Mouse (Mus musculus) erythroblast, adult 5-6 weeks (primary cell): ENCODE measurements around the gene Lrrc28. TPM values are rescaled to one million over a fixed set of nuclear protein-coding genes. Genes with fewer than 3 reads are reported as not detected.

ENCODE experiments used
- ATAC-seq: replicated peaks from 2 replicates; pipeline ENCODE4 v1.8.0; 2016; ENCODE audit warnings: moderate number of reproducible peaks, mild to moderate bottlenecking, moderate TSS enrichment, inconsistent platforms; ENCODE audit not compliant: poor library complexity, low FRiP score, severe bottlenecking
- total RNA-seq, 2 experiments: library from RNA; stranded (forward) in 1 of 2; stranded (reverse) in 1 of 2; fragments of 150-400 nt in 1 of 2; fragments of 200-764, 138-1000 nt in 1 of 2; gene quantifications; 2 replicates each; pipeline versions ENCODE4 v1.2.3 to v1.2.4; 2015 to 2017; ENCODE audit warnings: low replicate concordance in 2 of 2

Lrrc28 gene
- total RNA-seq, 2 experiments from 2014 or later = 1.5 to 9.4 TPM

DNA sequence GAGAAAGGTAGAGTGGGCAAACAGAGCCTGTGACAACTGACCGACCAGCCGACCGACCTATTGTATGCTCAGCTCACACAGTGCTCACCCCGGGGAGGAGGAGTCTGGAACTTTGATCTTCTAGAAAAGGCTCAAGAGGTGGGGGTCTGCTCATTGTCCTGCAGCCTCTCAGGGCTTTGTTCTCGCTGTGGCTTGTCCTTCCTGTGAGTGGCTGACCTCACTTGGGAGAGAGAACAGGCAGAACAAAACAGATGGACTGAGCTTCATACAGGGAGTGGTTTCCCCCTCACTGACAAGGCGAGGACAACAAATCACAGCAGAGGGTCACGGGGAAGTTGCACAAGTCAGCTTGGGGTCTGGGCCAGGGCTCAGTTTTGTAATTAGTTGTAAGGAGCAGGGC lies 181.5 kb downstream of the Lrrc28 start:
- no peak for ATAC-seq

Other genes starting within 250 kb of the Lrrc28 start
- gene Ttc23, start 2.1 kb upstream of the Lrrc28 start, total RNA-seq (2015; ENCODE audit: low replicate concordance) = 0.84 TPM in 1 of 2 replicates, not detected in the other
- 0.60 and 2.4 TPM in 2 replicates for gene Ttc23, start 2.1 kb upstream of the Lrrc28 start, total RNA-seq (2017; ENCODE audit: low replicate concordance)
- not detected in 2 replicates for gene Synm, start 114.5 kb upstream of the Lrrc28 start, total RNA-seq (2015; ENCODE audit: low replicate concordance)
- gene Synm, start 114.5 kb upstream of the Lrrc28 start, total RNA-seq (2017; ENCODE audit: low replicate concordance) = not detected in 2 replicates